Mouse (Mus musculus): ENCODE measurements around the gene Pde7b. TPM values are rescaled to one million over a fixed set of nuclear protein-coding genes. Genes with fewer than 3 reads are reported as not detected.

Pde7b gene
- polyA plus RNA-seq, 3 experiments from 2014 or later, result 0.16 to 1.7 (median 0.34) TPM

DNA sequence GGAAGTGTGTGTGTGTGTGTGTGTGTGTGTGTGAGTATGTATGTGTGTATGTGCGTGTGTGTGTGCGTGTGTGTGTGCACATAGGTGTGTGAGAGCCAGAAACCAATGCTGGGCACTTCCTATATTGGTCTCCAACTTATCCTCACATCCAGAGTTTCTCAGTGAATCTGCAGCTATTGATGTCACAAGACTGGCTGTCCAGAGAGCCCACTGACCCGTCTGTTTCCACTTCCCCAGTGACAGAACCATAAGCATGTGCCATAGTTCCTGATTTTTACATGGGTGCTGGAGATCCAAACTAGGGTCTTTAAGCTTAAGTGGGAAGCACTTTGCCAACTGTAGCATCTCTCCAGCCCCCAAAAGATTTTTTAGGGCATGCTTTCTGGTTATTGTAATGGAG, 71.6 kb downstream of the Pde7b start:
- ATAC-seq, result no peak

- no peak for ATAC-seq
These were observed 88.5 kb downstream of the Pde7b start for GRCm38 (mm10) chr10:20636381-20636780.

DNA sequence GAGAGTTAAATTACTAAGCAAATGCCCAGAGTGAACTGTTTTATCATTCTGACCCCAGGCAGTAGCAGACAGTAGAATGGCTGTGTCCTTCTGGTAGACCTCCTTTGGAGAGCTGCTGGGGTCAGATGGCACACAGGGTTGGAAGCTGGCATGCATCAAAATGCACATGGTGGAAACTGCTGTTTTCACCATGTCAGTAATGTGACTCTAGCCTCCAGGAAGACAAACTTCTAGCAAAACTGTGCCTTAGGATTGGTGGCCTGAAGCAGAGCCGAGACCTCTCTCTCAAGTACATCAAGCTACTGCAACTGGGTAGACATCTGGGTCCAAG, 91.8 kb downstream of the Pde7b start:
- no peak for ATAC-seq

- ATAC-seq, result no peak
These were observed 92.4 kb downstream of the Pde7b start for GRCm38 (mm10) chr10:20632256-20633084.

- ATAC-seq, result no peak
These were observed 94.8 kb downstream of the Pde7b start for GRCm38 (mm10) chr10:20630122-20630521.

DNA sequence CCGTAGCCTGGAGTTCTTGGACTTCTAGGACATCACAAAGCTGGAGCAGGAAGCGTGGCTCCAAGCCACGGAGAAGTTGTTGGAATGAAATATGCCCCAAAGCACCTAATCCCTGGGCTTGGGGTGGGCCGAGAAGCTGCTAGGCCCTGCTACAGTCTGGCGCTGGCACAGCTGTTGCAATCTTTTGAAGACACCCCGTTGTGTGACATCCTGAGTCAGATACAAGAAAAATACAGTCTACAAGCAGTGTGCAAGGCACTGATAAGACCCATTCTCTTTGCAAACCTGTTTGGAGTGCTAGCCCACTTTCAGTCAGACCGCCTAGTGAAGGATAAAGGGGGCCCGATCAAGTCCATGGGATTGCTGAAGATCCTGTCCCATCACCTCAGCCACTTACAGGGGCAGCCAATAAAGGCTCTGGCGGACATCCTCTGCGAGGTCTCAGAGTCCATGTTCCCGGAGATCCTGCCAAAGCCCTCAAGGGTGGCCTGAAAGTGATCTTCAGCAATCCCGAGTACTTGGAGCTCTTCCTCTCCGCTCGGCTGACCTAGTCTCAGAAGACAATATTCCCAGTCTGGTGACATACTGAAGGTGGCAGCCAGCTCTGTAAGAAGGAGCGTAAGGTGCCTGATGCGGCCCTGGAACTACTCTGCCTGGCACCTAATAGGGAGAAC, 99.0 kb downstream of the Pde7b start:
- ATAC-seq, result no peak

DNA sequence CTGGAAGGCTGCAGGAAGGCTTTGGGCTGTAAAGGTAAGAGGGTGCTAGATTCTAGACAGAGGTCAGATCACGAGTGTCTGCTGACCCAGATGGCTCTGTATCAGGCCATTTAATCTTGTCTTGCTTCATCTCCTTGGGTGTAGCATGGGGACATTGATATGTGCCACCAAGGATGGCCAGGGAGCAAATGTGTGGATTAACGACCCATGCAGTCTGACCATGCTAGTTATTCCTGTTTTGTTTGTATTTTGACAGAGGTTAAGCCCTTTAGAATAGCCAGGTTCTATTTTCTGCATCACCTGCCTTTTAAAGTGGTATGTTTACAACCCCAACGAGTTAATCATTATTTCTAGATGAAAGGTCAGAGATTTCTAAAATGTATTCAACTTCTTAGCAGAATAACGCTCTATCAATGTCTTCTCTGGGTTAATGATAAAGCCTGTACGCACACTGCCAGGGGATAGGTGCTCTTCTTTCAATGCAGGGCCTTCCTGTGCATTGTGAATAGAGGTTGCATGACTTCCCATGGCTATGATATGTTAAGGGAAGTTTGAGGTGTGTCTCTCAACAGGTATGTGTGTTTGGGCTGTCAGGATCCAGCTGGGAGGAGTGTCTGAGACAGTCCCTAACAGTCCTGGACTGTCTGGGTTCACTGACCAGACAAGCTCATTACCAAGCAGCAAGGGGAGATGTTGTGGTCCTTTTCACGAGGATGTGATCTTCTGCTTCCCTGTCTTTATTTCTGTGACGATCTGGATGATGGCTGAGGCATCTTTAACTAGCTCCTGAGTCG, 103.0 kb downstream of the Pde7b start:
- no peak for ATAC-seq

GRCm38 (mm10) chr10:20606007-20606406, 118.9 kb downstream of the Pde7b start:
- ATAC-seq, result no peak

DNA sequence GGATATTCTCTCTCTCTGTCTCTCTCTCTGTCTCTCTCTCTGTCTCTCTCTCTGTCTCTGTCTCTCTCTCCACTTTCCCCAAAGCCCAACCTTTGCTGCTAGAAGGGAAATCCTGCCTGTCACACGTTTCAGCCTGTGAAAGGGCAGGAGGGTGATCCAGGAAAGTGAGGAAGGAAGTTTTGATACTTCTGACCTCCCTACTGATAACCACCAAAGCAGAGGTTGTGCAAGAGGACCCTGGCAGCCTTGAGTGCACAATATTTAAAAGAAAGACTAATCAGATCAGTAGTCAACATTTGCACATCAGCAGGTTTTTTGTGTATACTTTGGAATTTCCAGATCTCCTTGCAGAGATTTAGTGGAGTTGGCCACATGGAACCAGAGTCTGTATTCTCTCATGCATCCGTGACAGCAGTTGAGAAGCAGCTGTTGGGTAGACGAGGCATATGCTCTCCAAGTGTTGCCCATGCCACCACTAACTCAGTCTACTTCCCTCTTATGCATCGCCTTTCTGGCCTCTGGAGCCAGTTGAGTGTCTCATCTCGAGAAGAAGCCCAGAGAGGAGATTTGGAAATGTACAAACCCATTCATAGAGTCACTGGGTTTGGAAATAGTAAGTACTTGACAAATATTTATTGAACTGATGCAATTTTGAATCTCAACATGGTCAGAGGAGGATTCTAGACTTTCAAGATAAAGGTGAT, 129.6 kb downstream of the Pde7b start:
- no peak for ATAC-seq

DNA sequence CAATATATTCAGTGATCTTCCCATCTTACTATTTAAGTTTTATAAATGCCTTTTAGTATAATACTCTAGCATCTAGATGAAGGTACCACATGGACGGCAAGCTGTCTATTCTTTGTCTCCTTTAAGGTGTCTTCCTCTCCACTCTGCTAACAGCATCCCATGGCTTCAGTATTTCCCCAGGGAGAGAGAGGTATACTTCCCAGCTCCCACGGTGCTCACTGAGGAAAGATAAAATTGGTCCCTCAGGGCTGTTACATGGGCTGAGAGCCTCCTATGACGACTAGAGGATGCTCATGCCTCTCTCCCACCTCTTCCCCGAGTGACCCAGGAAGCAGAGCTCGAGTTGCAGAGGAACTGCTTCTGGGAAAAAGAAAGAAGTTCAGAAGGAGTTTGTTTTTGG, 130.9 kb downstream of the Pde7b start:
- ATAC-seq, result no peak

DNA sequence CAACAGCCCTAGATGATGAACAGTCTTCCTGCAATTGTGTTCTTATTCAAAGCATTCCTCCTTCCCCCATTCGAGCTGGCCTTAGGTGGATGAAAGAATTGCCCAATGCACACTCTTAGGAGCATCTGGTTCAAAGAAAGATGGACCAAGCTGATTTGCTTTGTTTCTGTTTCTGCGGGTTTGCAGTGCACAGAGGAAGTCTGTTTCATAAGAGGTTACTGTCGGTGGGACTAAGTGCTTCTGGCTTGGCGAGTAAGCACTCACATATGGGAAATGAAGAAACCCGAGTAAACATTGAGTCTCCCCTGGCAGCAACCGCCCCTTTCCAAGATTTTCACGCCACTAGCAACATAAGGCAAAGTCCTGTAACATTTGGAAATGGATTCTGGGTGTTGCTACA, 134.8 kb downstream of the Pde7b start:
- no peak for ATAC-seq

DNA sequence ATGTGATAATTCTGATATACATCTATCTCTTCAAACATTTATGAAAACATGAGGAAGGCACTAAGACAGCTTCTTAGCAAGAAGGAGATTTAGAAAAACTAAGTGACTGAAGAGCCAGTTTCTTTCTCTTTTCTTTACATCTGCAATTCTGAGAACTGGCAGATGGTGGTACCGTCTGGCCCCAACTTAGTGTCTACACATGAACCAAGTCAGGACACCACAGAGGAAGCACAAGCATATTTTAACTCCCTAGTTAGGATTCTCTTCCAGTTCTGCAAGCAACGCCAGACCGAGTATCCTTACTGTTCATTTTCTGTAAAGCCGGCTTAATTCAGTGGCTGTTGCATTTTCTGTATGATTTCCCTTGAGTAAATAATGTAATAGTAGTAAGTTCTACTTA, 138.9 kb downstream of the Pde7b start:
- no peak for ATAC-seq

DNA sequence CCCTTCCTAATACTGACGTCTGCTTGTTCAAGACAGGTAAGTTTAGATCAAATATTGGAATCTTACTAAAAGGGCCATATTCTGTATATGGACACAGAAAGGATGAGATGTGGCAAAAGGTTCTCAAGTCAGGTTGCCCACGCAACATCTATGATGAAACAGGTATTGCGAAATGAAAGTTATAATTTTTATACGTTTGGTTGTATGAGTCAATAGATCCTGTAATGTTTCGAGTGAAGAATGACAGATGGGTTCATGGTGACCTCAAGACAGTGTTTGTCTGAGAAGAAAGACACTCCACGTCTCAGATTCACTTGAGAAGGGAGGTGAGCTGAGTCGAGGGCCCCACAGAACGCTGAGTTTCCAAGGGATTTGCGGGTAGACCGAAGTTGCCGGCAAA, 149.9 kb downstream of the Pde7b start:
- no peak for ATAC-seq

DNA sequence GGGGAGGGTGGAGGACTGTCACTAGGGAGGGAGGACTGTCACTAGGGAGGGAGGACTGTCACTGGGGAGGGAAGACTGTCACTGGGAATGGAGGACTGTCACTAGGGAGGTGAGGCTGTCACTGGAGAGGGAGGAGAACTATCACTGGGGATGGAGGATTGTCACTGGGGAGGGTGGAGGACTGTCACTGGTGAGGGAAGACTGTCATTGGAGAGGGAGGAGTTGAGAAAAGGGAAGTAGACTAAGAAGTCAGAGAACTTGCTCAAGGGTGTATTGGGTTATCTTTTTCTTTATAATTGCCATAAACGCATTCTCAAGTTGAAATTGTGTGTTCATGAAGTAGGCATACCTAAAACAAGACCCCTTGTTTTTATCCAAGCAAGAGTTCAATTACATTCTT, 150.5 kb downstream of the Pde7b start:
- ATAC-seq, result no peak

- no peak for ATAC-seq
These were observed 153.4 kb downstream of the Pde7b start for GRCm38 (mm10) chr10:20571521-20571920.

DNA sequence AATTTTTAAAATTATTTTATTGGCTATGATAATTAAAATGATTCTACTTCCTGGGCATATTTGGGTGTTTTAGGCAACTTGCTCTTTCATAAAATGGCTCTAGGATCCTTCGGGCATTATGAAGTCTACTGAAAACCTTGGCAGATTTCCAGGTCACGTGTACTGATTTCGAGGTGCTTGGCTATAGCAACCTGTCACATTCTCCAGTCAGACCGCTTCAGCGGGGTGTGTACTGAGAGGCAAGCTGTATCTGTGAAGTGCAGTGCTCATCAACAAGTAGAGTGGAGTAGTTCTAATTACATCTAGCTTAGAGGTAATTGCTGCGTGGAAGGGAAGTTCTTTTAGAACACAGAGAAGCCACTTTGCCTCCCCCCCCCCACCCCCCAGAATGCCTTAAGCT, 156.2 kb downstream of the Pde7b start:
- no peak for ATAC-seq

DNA sequence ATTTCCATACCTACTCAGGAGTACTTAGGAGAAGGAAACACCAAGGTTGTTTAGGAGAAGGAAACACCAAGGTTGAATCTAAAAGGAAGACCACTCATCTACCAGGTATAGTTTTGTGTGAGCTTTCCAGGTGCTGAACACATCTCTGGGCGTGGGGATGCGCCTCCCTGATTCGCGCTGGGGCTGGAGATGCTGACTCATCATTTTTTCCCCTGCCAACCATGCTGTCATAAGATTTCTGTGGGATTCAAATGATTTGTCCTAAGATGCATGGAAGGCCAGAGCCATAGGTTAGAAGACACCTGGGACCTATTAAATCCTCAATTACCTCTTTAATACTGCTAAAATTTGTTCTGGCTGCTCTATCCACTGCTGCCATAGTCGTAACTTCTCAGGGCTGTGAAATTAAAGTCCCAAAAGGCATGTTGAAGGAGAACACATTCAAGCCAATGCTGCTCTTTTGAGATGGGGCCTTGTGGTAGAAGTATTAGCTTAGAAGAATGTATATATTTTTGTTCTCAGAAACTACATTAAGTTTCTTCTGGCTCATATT, 157.1 kb downstream of the Pde7b start:
- ATAC-seq, result no peak

- no peak for ATAC-seq
These were observed 168.4 kb downstream of the Pde7b start for GRCm38 (mm10) chr10:20556477-20556876.

DNA sequence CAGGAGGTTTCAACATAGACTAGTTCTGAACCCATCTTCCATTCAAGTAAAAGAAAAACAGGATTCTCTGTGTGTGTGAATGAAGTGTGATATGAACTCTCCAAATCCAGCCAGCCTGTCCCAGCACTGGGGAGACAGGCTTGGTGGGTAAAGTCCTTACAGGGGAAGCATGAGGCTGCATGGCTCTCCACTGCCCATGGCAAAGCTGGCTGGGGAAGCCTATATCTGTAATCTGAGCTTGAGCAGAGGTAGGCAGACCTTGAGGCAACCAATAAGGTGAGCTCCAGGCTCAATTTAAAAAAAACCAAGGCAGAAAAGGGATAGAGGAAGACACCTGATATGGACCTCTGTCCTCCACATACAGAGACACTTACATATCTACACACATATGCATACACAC, 173.5 kb downstream of the Pde7b start:
- ATAC-seq, result no peak

DNA sequence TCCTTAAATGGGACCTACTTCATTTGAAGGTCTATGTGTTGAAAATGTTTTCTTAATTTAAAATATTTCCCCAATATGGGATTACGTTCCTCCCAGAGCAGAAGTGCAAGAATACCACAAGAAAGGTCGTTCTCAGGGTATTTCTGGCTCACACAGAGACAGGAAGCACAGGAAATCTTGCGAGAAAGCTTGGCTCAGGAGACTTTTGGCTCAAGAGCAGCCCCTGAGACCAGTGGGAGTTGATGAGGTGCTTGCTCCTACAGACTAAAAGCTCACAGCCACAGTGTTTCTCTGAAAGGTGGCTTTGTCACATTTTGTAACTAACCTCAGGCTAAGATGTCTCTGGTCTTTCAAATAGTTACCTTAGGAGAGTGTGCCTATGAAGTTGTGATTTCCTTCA, 174.1 kb downstream of the Pde7b start:
- no peak for ATAC-seq

- no peak for ATAC-seq
These were observed 174.7 kb downstream of the Pde7b start for GRCm38 (mm10) chr10:20550161-20550560.

GRCm38 (mm10) chr10:20548833-20549710, 175.8 kb downstream of the Pde7b start:
- ATAC-seq, result no peak
